Mouse (Mus musculus): Measurements from ENCODE around the gene Gm49425.
"Not testable (repeated sequence)": the region's sequence is repeated elsewhere in the genome, so short reads cannot be mapped to it uniquely, and the experiment has no call there.

Gene Gm49425

DNA sequence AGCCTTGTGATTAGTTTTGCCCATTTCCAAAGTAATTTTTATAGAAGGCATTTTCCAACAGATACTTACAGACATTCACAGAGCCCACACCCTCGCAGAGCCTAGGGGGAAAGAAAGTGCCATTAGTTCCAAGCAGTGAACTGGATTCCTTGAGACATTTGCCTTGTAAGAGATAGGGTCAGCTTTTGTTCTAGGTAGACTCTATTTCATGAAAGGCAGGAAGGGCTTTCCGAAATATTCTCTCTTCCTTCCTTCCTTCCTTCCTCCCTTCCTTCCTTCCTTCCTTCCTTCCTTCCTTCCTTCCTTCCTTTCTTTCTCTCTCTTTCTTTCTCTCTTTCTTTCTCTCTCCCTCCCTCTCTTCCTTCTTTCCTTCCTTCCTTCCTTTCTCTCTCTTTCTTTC, at the start of gene Gm49425:
TSS of gene Gm49425 (minus strand) at position 101 of the 400 bp plus-strand sequence.
- DNase-seq, result not testable (repeated sequence)

DNA sequence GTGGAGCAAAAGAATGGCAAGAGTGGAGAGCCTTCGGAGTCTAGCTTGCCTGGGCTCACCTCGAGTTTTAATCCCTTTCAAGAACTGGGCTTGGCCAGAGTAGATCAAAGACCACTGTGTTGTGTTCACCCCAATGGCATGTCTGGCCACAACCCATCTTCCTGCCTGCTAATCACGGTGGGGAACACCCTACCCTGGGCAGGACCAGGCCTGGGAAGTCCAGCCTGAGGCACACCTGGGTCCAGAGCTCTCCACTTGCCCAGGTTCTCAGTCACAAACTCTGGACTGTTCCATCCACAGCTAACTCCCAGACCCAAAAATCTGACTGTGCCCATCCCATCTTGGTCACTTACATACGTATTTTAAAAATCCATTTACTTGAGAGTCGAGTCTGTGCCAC, 45.8 kb upstream of the Gm49425 start, which contains the start of gene Krt90:
TSS of gene Krt90 (minus strand) at position 101 of the 400 bp plus-strand sequence.
- no peak for DNase-seq

GRCm38 (mm10) chr15:101558034-101558646, 41.1 kb upstream of the Gm49425 start:
- DNase-seq, result no peak

- DNase-seq, result no peak
Observed at GRCm38 (mm10) chr15:101553169-101553568, 36.1 kb upstream of the Gm49425 start.

DNA sequence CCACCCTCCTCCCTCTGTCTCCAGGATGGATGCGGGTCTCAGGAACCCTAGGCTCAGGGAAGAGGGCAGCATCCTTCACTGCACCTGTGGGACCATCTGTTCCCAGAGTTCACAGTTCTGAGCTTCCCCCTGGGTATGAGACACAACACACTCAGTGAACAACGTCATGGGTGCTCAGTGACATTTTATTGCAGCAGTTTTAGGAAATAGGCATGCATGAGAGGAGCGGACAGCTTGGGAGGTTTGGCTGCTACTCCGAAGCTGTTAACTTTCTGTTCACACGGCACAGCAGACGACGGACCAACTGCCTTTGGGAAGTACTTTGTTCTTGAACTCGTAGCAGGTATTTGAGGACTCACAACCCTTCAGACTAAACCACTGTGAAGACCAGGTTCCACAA, 35.1 kb upstream of the Gm49425 start:
- no peak for DNase-seq

DNA sequence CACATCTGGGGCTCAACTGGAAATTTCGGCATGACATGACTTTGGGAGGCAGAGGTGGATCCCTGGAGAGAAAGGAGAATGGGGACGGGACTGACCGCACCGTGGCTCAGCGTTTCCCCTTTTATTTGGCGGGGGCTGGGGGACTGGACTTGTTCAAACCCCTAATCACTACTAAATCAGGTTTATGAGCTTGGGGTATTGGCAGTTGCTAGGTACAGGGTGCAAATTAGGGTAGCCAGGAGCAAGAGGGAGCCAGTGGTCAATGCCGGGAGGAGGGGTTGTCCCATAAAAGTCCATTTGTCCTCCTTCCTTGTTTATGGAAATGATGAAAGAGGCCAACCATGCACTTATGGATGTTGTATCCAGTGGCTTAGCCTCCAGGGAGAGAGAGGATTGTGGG, 33.5 kb upstream of the Gm49425 start, which contains the start of gene Krt82:
TSS of gene Krt82 (minus strand) at position 101 of the 400 bp plus-strand sequence.
- DNase-seq, result peak; percentile 68

- DNase-seq, result peak; percentile 77
Observed at GRCm38 (mm10) chr15:101544478-101544877, 27.4 kb upstream of the Gm49425 start.

DNA sequence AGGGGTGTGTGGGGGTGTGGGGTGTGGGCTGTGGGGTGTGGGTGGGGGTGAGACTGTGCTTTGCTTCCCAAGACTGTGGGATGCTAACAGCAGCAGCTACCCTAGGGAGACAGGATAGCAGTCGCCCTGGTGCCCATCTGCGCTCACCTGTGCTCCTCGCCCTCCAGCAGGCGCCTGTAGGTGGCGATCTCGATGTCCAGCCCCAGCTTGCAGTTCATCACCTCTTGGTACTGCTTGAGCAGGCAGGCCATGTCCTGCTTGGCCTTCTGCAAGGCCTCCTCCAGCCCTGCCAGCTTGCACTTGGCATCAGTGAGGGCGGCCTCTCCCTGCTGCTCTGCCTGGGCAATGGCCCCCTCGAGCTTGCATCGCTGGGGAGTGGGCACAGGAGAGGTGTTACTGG, 25.5 kb upstream of the Gm49425 start:
- peak; percentile 79 for DNase-seq

DNA sequence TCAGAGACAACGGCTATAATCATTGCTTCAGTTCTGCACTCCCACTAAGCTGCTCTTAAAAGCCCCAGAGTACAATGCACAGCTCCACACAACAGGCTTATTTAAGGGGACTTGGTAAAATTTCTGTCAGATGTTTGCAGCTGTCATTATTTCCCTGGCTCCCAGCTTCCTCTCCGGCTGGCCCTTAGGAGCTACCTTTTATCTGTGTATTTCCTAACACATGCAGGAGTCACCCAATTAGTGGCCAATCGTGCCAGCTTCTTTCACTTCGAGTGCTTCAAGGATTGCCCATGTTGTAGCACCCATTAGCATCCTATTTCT, 21.5 kb upstream of the Gm49425 start:
- no peak for DNase-seq

GRCm38 (mm10) chr15:101537864-101538579, 21.0 kb upstream of the Gm49425 start:
- DNase-seq, result peak; percentile 81

- no peak for DNase-seq
Observed at GRCm38 (mm10) chr15:101536054-101536850, 19.2 kb upstream of the Gm49425 start.

DNA sequence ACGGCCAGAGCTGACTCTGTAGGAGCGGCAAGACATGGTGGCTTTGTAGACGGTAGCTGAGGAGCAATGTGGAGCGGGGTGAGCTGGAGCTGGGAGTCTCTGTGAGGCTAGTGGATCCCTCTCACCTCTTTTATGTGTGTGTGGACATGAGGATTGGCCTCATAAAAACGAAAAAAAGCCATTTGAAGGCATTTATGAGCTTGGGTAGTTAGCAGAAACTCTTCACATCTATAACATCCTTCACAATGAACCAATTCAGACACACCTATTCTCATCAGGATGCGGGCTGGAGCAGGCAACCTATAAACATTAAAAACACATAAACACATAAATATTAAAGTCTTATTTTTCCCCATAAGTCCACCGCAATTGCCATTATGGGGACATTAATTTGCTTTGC, 15.7 kb upstream of the Gm49425 start, which contains the start of gene Krt84:
TSS of gene Krt84 (minus strand) at position 101 of the 400 bp plus-strand sequence.
- no peak for DNase-seq

DNA sequence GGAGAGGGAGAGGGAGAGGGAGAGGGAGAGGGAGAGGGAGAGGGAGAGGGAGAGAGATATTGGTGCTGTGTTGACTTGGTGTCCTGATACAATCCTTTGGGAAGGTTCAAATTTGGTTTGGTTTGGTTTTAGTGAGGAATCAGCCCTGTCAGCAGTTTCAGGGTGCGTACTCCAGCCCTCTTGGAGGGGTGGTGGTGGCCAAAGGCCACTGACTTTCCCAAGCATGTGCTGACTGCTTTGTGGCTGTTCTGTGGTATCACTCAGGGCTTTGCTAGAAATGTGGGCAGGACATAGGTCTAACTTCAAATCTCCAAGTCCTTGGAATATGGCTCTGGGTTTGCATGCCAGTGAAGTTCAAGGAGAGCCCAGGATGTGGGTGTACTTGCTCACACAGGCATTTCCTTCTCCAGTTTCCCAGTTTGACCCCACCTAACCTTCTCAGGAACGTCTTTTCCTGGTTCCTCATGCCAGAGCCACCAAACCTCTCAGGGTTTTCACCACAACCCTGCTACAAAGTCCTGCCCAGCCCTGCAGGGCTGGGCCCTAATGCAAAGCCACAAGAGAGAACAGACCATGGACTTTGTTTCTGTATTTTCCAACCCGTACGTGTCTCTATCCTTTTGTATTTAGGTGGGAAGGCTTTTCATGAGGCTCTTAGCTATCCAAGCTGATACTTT, 5.6 kb upstream of the Gm49425 start:
- no peak for DNase-seq

DNA sequence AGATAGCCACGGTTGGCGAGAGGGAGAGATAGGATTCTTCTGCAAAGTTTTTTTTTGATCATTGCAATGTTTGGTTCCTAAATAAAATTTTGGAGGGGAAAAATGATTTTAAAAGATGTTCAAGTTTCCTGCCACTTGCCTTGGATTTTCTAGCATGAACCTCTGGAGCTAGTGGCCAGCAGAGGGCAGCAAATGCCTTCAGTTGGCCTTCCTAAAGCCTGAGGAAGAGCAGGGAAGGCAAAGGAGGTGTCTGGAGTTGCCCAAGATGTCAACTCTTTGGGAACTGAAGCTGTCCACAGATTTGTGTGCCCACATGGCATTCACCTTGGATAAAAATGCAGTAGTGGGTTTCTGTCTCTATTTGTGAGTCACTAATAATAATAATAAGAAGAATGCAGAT, 2.7 kb upstream of the Gm49425 start:
- DNase-seq, result no peak

GRCm38 (mm10) chr15:101508247-101508646, 8.8 kb downstream of the Gm49425 start:
- no peak for DNase-seq

DNA sequence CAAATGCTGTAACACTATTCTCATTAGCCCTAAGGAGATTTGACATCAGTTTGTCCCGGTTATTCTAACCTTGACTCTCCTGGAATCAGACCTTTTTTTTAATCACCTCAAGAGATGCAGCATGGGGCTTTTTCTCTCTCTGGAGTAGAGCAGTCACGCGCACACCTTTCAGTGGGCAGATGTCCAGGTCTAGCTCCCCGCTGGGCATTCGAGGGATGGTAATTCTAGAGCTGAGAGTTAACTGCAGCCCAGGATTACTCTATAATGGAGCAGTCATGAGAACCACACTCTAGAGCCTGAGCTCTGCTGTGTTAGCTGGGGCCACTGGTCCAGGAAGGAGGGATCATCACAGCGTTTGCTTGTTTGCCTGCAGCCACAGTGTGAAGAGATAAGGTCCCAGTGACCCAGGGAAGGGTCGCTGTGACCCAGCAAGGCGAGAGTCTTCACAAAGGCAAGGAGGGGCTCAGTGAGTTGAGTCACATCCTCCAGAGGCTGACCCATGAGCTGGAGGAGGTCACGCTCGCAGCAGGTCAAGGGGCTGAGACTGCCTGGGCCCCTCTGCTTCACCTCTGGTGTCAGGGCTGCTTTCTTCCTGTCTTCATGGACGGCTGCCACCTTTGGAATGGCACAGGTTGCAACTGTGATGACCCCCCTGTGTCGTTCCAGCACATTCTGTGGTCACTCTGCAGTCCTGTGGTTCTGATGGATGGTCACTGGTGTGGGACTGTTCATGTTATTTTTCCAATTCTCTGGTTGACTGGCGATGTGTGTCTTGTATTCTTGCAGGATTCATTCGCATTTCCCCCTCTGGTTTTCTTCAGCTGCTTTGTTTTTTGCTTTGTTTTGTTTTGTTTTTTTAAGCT, 9.9 kb downstream of the Gm49425 start:
- DNase-seq, result peak; percentile 87

GRCm38 (mm10) chr15:101497181-101497580, 19.9 kb downstream of the Gm49425 start:
- peak; percentile 92 for DNase-seq

- no peak for DNase-seq
Observed at GRCm38 (mm10) chr15:101495266-101495665, 21.8 kb downstream of the Gm49425 start.

DNA sequence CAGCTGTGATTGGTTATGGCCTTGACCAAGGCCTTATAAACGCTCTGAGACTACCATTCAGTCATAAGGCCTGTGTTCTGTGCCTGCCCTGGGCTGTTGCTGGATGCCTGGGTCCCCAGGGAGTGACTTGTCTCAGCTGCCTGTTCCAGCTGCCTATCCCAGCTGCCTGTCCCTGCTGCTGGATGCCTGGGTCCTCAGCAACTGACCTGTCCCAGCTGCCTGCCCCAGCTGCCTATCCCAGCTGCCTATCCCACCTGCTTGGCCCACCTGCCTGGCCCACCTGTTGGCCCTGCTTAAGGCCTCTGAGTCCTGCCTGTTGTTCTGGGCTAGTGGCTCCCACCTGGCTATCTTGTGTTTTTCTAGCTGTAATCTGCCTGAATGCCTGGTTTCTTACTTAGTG, 22.9 kb downstream of the Gm49425 start:
- DNase-seq, result peak; percentile 89

DNA sequence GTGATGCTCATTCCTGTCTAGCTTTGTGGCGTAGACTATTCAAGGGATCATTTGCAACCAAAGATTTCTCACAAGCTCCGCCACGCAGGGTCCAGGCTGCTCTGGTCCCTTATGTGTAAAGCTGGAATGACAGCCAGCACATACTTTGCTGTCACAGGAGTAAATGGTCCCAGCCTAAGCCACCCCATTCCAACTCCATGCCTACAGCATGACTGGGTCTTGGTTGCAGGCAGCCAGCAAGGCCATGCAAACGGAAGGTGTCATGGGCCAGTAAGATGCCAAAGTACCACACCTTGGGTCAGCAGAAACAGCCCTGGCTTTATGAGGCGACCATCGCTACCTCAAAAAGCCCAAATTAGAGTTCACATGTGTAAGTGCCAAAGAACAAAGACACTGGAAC, 23.3 kb downstream of the Gm49425 start:
- DNase-seq, result peak; percentile 83

DNA sequence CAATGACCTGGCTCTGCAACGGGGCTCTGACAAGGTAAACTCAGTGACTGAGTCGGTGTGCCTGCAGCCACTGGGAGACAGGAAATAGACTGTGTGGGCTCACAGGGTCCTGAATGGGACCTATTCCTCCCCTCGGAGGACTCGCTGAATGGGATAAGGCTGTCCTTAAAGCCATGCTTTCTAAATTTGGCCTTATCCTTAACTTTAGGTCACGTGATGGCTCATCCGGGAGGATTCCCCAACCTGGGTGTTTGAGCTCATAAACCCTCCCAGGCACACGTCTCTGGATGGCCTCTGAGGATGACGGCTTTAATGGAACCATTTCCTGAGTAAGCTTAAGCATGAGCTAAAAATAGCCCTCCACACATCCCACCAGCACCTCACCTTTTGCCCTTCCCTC, 24.3 kb downstream of the Gm49425 start:
- no peak for DNase-seq

GRCm38 (mm10) chr15:101491431-101491830, 25.6 kb downstream of the Gm49425 start, which contains the start of gene Krt83:
Gene Krt83 (minus strand): TSS chr15:101491512.
- DNase-seq, result no peak
